Mouse (Mus musculus): ENCODE measurements around the gene Sgcd.

DNA sequence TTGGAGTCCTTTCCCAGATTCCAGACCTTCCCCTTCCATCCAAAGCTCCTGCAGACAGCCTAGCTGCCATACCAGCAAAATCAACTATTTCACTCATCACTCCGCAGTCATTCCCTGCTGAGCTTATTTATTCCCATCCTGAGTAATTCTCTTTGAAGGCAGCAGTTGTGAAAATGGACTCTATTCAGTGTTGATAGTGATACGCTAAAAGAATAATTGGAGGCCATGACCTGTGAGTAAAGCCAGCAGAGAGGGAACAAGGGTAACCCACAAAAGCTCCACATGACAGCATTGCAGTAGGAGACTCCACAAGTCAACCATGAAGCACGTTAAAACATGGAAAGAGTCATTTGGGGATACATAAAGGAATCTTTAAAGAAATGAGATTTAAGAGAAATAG, 142.9 kb downstream of the Sgcd start:
- TF ChIP-seq POLR2A (IDR thresholded peaks at IDR 0.05; ENCODE audit: insufficient read depth, low read depth, low read length) (no peak), CTCF (IDR thresholded peaks at IDR 0.05) (no peak)
